In genomic region chr9:111735931-111736330, GRCm38 (mm10) we compare ENCODE assay signal across 18 mouse cellular contexts. TPM values are rescaled to one million over a fixed set of nuclear protein-coding genes. Genes with fewer than 3 reads are reported as not detected.
"Had no signal": no experiment of that assay in that cellular context is flagged by ENCODE, and none has a peak within 500 bp of the region (broad histone marks: within the 10 kb centered on the region; RNA-seq: fewer than 3 reads in every experiment).

No protein-coding gene starts in this region.

- H3K9me3 ChIP-seq: limb, embryonic 12.5 days; lung, embryonic 15.5 days; neural tube, embryonic 15.5 days had no signal

- H3K4me3 ChIP-seq: limb, embryonic 12.5 days; lung, embryonic 15.5 days; myocyte; neural tube, embryonic 15.5 days had no signal

- H3K27me3 ChIP-seq: limb, embryonic 12.5 days; lung, embryonic 15.5 days; neural tube, embryonic 15.5 days had no signal

- H3K4me2 ChIP-seq: limb, embryonic 12.5 days; lung, embryonic 15.5 days; neural tube, embryonic 15.5 days had no signal

- H3K36me3 ChIP-seq: limb, embryonic 12.5 days; lung, embryonic 15.5 days; neural tube, embryonic 15.5 days had no signal

- H3K4me1 ChIP-seq: lung, embryonic 15.5 days had no signal

- H3K27ac ChIP-seq: limb, embryonic 12.5 days; liver, embryonic 14.5 days; lung, embryonic 15.5 days; macrophage; neural tube, embryonic 15.5 days had no signal

- H3K9ac ChIP-seq: limb, embryonic 12.5 days; liver, embryonic 14.5 days; lung, embryonic 15.5 days; neural tube, embryonic 15.5 days had no signal

- DNase-seq: kidney, adult 2 months; kidney, postnatal 36 days; layer of hippocampus, adult 9-11 months; layer of hippocampus, postnatal 36 days; liver; lung, postnatal 14 days; midbrain, embryonic 14.5 days; right cerebral cortex, adult 18-20 months; right cerebral cortex, postnatal 25 days; thymus, adult 18-20 months; thymus, postnatal 14 days had no signal

RNA-seq across cellular contexts. Expression of gene Stac, which starts 45.8 kb away (rescaled TPM):
- total RNA-seq: megakaryocyte-erythroid progenitor cell, adult 5-6 weeks had no signal
- polyA plus RNA-seq: macrophage had no signal
